Mouse (Mus musculus): ENCODE results near the gene Cnr2. TPM values are rescaled to one million over a fixed set of nuclear protein-coding genes. Genes with fewer than 3 reads are reported as not detected.

The Cnr2 gene
- total RNA-seq, 2 experiments from 2014 or later = 3.8 to 4.1 TPM

GRCm38 (mm10) chr4:135875991-135876582 lies 19.1 kb upstream of the Cnr2 start:
- DNase-seq (ENCODE audit: low spot score in 2 of 2) = no peak

DNA sequence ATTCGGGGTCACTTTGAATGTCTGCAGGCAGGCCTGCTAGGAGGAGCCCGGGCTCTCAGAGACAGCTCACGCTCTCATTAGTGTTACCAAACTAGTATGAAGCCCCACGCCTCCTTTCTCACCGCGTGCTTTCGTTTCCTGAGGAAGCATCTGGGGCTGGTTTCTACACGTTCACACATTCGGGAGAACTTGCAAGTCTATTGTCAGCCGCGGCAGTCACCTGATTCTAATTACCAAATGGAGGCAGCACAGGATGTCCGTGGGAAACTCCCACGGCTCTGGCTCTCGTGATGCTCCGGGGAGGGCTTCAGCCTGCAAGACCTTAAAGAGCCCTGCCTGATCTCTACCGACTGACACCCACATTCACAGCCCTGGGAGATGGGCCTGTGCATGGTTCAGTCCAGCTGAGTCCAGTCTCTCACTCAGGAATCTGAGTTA lies 18.6 kb upstream of the Cnr2 start:
- peak in 1 of 2 experiments; percentile 47 for DNase-seq (ENCODE audit: low spot score in 2 of 2)

DNA sequence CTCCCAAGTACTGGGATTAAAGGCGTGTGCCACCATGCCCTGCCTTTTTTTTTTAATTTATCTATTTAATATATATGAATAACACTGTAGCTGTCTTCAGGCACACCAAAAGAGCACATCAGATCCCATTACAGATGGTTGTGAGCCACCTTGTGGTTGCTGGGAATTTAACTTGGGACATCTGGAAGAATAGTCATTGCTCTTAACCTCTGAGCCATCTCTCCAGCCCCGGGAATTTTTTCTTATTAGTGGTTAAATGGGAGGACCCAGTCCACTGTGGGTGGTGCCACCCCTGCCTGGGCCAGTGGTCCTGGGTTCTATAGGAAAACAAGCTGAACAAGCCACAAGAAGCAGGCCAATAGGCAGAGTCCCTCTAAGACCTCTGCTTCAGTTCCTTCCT lies 17.5 kb upstream of the Cnr2 start:
- DNase-seq (ENCODE audit: low spot score in 2 of 2) = no peak

GRCm38 (mm10) chr4:135879021-135879420 lies 16.2 kb upstream of the Cnr2 start:
- DNase-seq (ENCODE audit: low spot score in 2 of 2) = no peak

DNA sequence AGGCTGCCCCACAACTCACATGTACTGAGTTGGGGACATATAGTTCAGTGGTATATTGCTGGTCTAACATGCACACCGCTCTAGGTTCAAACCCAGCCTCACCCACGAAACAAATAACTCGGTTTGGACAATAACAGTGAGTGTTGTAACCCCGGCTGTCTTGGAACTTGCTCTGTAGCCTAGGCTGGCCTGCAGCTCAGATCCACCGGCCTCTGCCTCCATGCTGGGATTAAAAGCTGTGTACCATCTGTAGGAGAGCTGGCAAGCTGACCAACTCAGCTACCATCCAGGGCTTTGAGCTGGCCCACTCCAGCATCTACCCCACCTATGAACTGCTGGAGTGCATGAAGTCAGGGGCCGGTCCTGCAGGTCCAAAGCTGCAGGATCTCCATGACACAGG lies 15.2 kb upstream of the Cnr2 start:
- no peak for DNase-seq (ENCODE audit: low spot score in 2 of 2)

GRCm38 (mm10) chr4:135880576-135880975 lies 14.6 kb upstream of the Cnr2 start:
- DNase-seq (ENCODE audit: low spot score in 2 of 2) = no peak

GRCm38 (mm10) chr4:135882023-135882422 lies 13.2 kb upstream of the Cnr2 start:
- no peak for DNase-seq (ENCODE audit: low spot score in 2 of 2)

DNA sequence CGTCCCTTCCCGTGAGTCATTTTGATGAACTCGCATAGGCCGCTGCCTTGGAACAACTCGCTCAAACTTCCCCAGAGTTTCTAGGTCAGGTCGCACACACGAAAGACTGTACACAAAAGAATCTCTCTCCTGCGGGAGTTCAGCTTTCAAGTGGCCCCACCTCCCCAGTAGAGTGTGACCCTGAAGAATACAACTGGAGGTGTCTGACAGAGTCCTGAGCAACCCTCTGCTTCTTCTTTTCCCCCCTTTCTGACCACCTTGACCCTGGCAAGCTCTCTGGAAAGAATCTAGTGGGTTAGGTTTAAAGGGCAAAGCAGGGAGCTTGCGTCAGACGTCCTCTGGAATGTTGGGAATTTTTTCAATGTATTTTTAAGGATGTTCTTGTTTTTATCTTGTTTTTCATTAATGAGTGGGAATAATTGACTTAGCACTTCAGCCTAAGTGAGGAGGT lies 11.8 kb upstream of the Cnr2 start:
- DNase-seq (ENCODE audit: low spot score in 2 of 2) = no peak

- no peak for DNase-seq (ENCODE audit: low spot score in 2 of 2)
Observed at GRCm38 (mm10) chr4:135883881-135884516, 11.2 kb upstream of the Cnr2 start.

- DNase-seq (ENCODE audit: low spot score in 2 of 2) = no peak
Observed at GRCm38 (mm10) chr4:135884531-135884930, 10.7 kb upstream of the Cnr2 start.

DNA sequence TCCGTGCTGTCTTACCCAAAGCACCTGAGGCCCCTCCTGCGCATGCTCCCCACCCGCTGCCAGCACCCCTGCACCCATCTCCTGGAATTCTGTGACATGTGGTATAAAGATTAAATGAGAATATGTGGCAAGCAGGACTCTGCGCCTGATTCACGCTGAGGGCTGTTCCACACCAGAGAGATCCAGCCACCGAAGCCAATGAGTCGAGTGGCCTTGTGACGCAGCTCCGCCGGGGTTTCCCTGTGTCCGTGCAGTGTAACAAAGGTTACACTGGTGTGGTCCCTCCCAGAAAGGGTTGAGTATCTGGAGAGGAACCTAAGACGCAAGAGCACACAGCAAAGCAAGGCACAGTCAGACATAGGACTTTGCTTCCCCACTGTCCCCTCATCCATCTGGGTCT lies 9.5 kb upstream of the Cnr2 start:
- DNase-seq (ENCODE audit: low spot score in 2 of 2) = no peak

GRCm38 (mm10) chr4:135886184-135886583 lies 9.0 kb upstream of the Cnr2 start:
- no peak for DNase-seq (ENCODE audit: low spot score in 2 of 2)

DNA sequence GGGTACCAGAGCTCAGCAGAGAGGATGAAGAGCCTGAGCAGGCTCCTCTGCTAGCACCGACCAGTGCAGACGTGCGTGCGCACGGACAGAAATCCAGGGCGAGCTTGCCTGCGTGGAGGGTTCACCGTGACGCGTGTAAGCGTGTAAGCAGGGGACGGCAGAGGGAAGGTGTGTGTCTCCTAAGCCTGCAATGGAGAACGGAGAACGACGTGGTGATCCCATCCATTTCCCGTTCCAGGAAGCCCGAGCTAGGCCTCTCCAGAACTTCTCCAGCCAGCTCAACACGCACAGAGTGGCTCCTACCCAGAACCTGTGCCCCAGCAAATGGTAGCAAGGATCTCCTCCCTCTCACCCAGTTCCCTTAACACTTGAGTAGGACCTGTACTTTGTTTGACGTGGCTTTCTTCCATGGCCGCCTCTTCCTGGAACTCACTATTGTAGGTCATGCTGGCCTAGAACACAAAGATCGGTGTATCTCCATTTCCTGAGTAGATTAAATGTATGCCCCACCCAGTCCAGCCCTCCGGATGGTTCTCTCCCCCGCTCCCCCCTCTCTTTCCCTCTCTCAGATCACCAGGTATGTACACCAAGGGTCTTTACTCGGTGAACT lies 6.6 kb upstream of the Cnr2 start:
- DNase-seq (ENCODE audit: low spot score in 2 of 2) = no peak

GRCm38 (mm10) chr4:135889146-135889883 lies 5.9 kb upstream of the Cnr2 start:
- no peak for DNase-seq (ENCODE audit: low spot score in 2 of 2)

DNA sequence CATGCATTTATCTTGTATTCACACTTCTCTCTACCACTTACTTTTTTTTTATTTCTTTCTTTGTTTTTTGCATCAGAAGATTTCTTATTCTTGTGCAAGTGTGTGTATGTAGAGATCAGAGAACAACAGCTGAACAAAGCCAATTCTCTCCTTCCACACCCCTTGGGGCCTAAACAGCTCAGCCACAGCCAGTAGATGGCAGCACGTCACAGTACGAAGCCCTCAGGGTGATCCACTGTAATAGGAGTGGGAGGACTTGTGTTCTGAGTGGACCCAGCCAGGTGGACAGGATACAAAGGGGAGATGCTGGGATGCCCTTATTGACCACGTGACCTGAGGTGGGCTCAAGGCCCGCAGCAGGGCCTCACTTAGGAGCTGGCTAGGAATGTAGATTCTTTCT lies 5.3 kb upstream of the Cnr2 start:
- peak in 1 of 2 experiments; percentile 62 for DNase-seq (ENCODE audit: low spot score in 2 of 2)

DNA sequence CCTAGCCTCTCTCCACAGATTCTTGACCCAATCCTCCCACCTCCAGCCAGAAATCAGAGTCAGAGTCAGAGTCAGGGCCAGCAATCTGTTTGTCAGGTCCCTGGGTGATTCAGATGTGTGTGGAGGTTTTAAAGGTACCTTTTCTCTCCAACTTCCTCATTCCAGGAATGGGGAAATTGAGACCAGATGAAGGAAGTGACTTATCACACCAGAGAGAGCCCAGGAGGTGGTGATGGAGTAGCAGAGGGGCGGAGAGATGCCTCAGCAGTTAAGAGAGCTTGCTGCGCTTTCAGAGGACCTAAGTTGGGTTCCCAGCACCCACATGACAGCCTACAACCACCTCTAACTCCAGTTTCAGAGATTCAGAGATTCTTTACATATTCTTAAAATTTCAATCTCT lies 3.7 kb upstream of the Cnr2 start:
- DNase-seq (ENCODE audit: low spot score in 2 of 2) = no peak

DNA sequence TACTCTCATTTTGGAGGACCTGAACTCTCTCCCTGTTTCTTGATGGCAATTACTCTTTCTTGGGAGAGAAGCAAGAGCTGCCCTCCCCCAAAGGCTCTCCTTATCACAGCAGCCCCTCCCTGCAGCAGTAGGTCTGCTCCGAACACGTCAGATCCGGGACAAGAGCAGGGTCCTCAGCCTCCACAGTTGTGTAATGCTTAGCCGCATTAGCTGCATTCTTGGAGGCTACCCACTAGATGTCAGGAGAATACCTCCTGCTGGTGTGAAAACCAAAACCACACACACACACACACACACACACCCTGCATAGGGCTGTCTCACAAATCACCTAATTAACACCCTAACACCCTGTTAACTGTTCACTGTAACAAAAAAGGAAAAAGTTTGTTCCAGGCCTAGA lies 2.3 kb upstream of the Cnr2 start:
- DNase-seq (ENCODE audit: low spot score in 2 of 2) = no peak

DNA sequence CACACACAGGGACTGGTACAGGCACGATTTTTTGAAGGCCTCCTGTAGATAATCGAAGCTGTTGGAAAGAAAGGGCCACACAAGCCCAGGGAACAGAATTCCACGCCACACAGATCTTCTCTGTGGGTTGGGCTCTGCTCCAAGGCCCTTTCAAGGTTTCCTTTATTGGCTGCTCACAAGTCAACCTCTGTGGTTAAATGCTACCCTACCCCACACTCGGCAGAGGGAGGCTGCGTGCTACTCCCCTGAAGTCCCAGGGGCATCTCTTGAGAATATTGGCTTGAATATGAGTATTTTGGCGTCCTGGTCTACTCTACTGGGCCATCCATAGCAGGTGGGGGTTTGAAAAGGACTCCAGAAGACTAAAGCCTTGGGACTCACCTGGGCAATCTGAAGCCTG lies 963 bp downstream of the Cnr2 start:
- DNase-seq (ENCODE audit: low spot score in 2 of 2) = no peak

- no peak for DNase-seq (ENCODE audit: low spot score in 2 of 2)
Observed at GRCm38 (mm10) chr4:135898380-135899049, 3.3 kb downstream of the Cnr2 start.

DNA sequence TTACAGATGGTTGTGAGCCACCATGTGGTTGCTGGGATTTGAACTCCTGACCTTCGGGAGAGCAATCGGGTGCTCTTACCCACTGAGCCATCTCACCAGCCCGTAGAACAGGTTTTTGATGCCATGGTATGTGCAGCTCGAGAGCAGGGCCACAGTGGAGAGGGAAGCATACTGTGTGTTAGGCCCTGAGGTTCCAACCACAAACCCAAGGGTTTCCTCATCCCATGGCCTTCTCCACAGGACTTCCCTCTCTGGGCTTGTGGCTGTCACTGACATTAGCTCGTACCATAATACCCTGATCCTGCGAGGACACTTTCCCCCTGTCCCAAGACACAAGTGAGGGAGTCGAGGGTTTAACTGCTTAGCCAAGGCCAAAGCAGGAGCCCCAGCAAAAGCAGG lies 3.9 kb downstream of the Cnr2 start:
- DNase-seq (ENCODE audit: low spot score in 2 of 2) = no peak

GRCm38 (mm10) chr4:135900008-135900407 lies 4.8 kb downstream of the Cnr2 start:
- DNase-seq (ENCODE audit: low spot score in 2 of 2) = no peak
